Mouse (Mus musculus): ENCODE measurements around the gene Trak1.

DNA sequence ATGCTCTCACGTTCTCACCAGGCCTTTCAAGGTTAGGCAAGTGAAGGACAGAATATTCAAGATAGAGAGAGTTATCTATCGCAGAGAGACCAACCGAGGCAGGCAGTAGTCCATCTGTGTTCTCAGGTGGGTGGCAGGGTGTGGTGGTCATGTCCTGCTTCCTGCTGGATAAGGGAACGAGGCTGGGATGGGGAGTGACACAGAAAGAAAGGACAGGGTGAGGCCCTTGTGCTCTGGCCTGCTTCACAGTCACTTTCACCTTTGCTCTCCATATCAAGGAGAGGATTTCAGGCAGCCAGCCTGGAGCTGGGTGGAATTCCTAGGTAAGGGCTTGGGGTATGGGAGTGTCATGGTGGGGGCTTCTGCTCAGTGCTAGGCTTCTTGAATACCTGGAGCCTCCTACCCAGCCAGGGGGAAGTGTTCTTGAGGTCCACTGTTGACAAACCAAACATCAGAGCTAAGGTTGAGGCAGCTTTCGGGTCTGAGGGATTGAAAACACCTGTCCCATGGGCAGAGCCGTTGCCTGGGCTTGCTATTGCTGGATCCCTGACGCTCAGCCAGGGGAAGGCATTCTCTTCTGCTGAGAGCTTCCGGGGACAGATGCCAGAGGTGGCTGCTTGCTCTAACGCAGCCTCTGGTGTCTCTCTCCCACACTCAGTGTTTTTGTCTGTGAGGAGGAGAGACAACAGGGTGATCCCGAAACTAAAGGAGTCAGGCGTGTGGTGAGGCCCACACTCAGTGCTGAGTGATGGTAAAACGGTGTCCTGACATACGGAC is 159.6 kb downstream of the Trak1 start:
- TF ChIP-seq CTCF (IDR thresholded peaks at IDR 0.05; ENCODE audit: extremely low read depth, insufficient read depth, insufficient read length, insufficient replicate concordance) (no peak), POLR2A (IDR thresholded peaks at IDR 0.05; ENCODE audit: low read depth, low read length) (no peak)
